13 mouse cellular contexts compared by ENCODE assay signal in genomic region chr13:108821270-108821669, GRCm38 (mm10).
"Had no signal": no experiment of that assay in that cellular context is flagged by ENCODE, and none has a peak within 500 bp of the region (broad histone marks: within the 10 kb centered on the region; RNA-seq: fewer than 3 reads in every experiment).

No protein-coding gene starts in this region.

- DNase-seq: lung, adult 18-20 months; lung, embryonic 14.5 days; lung, postnatal 10 days; lung, postnatal 4 days; midbrain, embryonic 14.5 days; retina, postnatal 1 day; right cerebral cortex, adult 18-20 months; right cerebral cortex, postnatal 25 days; right cerebral cortex, postnatal 4 days; spleen, adult 18-20 months; thymus, adult 18-20 months; thymus, postnatal 14 days; thymus, postnatal 36 days had no signal
